Mouse (Mus musculus): ENCODE measurements around the gene Cacna1a. TPM values are rescaled to one million over a fixed set of nuclear protein-coding genes. Genes with fewer than 3 reads are reported as not detected.

The Cacna1a gene
- polyA plus RNA-seq, 1 experiment from 2014 or later: 6.6 TPM

DNA sequence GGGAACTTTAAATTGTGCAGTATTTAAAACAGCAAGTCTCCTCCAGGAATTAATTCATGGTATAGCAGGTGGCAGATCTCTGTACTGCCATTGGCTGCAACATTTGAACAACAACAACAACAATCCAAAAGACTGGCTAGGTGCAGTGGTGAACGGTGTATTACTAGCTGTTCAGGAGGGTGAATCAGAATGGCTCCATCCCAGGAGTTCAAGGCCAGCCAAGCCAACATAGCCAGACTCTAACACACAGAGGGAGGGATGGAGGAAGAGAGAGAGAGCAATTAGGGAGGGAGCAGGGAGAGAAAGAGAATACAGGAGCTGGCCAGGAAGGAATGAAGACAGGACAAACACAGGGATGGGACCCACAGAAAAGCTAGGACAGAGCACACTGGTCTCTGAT is 38.7 kb upstream of the Cacna1a start:
- H3K4me1 ChIP-seq (replicated peaks; ENCODE audit: insufficient read depth, low read length): no peaks in the 10 kb centered on the region
- H3K27me3 ChIP-seq (ENCODE audit: insufficient read depth, low read length): no peaks in the 10 kb centered on the region
- DNase-seq (ENCODE audit: low spot score): no peak
- H3K4me2 ChIP-seq (ENCODE audit: low read length): no peak overlapping the region
- 68% methylated on average over 1 of the region's 1 CpGs for WGBS
- ATAC-seq (replicated peaks; ENCODE audit: low FRiP score, low read depth): no peak
- no peak overlapping the region for H3K27ac ChIP-seq
- no peaks in the 10 kb centered on the region for H3K9me3 ChIP-seq (replicated peaks; ENCODE audit: low read length)
- no peaks in the 10 kb centered on the region for H3K36me3 ChIP-seq (ENCODE audit: insufficient read depth, low read length)
- no peak overlapping the region for H3K4me3 ChIP-seq (replicated peaks; ENCODE audit: low read depth, low read length)
- no peak for TF ChIP-seq CTCF (IDR thresholded peaks at IDR 0.05; ENCODE audit: low read depth)
- no peak overlapping the region for H3K9ac ChIP-seq (ENCODE audit: low read depth, low read length)

DNA sequence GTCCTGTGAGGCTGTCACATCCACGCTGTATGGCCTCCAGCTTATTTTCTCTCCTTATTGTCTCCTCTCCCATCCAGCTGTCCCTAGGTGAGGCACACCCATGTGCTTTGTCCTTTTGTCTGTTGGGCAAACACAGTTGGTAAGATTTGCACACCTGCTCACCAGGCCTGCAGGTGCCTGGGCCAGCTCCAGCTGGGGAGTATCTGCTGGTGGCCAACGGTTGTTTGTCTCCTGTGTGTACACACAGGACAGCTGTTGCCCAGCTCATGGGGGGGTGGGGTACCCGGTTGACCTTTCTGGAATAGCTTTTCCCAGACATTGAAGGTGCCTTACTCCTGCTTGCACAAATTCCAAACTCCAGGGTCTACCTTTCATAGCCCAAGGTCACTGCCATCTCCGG is 37.3 kb upstream of the Cacna1a start:
- no peaks in the 10 kb centered on the region for H3K27me3 ChIP-seq (ENCODE audit: insufficient read depth, low read length)
- H3K4me2 ChIP-seq (ENCODE audit: low read length): no peak overlapping the region
- no peaks in the 10 kb centered on the region for H3K4me1 ChIP-seq (replicated peaks; ENCODE audit: insufficient read depth, low read length)
- DNase-seq (ENCODE audit: low spot score) (no peak), ATAC-seq (replicated peaks; ENCODE audit: low FRiP score, low read depth) (no peak)
- no peak for TF ChIP-seq CTCF (IDR thresholded peaks at IDR 0.05; ENCODE audit: low read depth)
- no peaks in the 10 kb centered on the region for H3K36me3 ChIP-seq (ENCODE audit: insufficient read depth, low read length)
- H3K27ac ChIP-seq: no peak overlapping the region
- WGBS: 64% methylated on average over 4 of the region's 4 CpGs
- H3K9ac ChIP-seq (ENCODE audit: low read depth, low read length): no peak overlapping the region
- H3K9me3 ChIP-seq (replicated peaks; ENCODE audit: low read length): no peaks in the 10 kb centered on the region
- H3K4me3 ChIP-seq (replicated peaks; ENCODE audit: low read depth, low read length): no peak overlapping the region

DNA sequence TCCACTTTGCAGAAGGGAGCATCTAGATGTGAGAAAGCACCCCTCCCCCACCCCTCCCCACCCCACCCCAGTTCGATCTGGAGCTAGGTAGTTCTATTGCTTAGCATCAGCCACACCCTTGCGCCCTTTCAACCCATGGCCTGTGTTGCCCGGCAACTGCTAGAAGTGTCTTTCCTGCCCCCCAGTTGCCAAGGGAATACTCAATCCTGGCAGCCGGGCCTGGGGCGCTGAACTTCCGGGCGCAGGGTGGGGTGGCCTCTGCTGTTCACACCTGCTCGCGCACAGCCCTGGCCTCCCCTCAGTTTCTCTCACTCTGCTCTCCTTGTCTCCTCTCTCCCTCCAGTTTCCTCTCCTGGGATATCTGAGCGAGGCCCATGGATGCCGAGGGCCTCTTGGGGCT is 31.8 kb upstream of the Cacna1a start:
- Histone ChIP-seq H3K27me3 (ENCODE audit: insufficient read depth, low read length) (no peaks in the 10 kb centered on the region; the same call in 1 of the 2 replicates), H3K27ac (no peak overlapping the region), H3K4me3 (replicated peaks; ENCODE audit: low read depth, low read length) (no peak overlapping the region), H3K4me1 (replicated peaks; ENCODE audit: insufficient read depth, low read length) (no peaks in the 10 kb centered on the region), H3K9ac (ENCODE audit: low read depth, low read length) (no peak overlapping the region), H3K36me3 (ENCODE audit: insufficient read depth, low read length) (no peaks in the 10 kb centered on the region), H3K4me2 (ENCODE audit: low read length) (no peak overlapping the region), H3K9me3 (replicated peaks; ENCODE audit: low read length) (no peaks in the 10 kb centered on the region)
- TF ChIP-seq CTCF (IDR thresholded peaks at IDR 0.05; ENCODE audit: low read depth): no peak
- no peak for ATAC-seq (replicated peaks; ENCODE audit: low FRiP score, low read depth)
- 56% methylated on average over 11 of the region's 11 CpGs for WGBS
- DNase-seq (ENCODE audit: low spot score): no peak

DNA sequence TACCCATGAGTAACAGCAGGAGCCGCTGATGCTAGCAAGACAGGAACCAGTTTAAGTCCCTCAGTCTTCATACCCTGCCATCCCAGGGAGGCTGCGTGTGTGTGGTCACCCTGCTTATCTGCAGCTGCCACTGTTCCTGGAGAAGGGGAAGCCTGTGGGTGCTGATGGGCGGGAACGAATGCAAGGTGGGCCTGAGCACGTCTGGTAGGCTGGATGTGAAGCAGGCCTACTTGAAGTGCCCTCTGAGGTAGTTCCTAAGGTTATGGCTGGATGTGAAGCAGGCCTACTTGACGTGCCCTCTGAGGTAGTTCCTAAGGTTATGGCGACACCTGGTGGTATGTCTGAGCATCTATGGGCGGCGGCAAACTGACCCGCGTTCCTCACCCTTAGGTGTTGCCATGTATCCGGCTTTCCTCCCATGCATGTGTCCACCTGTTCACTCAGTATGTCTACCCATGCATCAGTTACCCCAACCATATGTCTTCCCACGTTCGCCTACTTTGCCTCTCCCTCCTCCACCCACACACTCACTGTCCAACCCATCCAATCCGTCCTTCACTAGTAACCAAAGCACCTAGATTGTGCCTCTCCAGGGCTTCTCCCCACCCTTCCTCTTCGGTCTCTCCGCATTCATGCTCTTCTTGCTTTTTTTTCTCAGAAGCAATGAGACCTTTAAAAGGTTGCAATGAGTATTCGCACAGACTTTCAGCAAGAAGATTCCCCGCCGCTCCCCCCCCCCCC is 30.4 kb upstream of the Cacna1a start:
- H3K4me2 ChIP-seq (ENCODE audit: low read length): no peak overlapping the region

DNA sequence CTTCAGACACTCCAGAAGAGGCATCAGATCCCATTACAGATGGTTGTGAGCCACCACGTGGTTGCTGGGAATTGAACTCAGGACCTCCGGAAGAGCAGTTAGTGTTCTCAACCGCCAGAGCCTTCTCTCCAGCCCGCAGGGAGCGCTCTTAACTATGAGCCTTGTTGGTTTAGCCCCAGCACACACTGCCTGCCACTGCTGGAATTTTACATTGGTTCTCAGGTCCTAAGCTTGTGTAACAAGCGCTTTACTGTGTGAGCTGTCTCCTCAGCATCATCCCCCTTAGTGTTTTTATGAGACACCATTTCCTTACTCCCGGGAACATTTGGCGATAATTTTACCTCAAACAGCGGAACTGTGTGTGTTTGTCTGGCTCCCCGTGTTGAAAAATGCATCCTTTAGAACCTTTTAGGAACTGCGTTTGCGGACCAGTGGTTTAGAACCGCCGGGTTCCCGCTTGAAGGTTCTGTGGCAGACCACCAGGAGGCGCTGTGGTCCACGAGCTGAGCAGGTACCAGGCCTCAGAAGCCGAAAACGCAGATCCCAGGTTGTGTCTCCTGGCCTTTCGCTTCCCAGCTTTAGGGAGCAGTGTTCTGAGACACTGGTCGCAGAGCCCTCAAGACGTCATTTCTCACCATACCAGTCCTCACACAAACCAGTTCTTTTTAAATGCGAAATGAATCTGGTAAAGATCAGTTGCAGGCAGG is 24.7 kb upstream of the Cacna1a start:
- Histone ChIP-seq H3K9ac (ENCODE audit: low read depth, low read length) (no peak overlapping the region), H3K36me3 (ENCODE audit: insufficient read depth, low read length) (no peaks in the 10 kb centered on the region), H3K27me3 (ENCODE audit: insufficient read depth, low read length) (no peaks in the 10 kb centered on the region; the same call in 1 of the 2 replicates), H3K4me1 (replicated peaks; ENCODE audit: insufficient read depth, low read length) (no peaks in the 10 kb centered on the region), H3K4me2 (ENCODE audit: low read length) (no peak overlapping the region), H3K4me3 (replicated peaks; ENCODE audit: low read depth, low read length) (no peak overlapping the region), H3K27ac (no peak overlapping the region), H3K9me3 (replicated peaks; ENCODE audit: low read length) (no peaks in the 10 kb centered on the region)
- no peak for ATAC-seq (replicated peaks; ENCODE audit: low FRiP score, low read depth)
- WGBS: 12% methylated on average over 23 of the region's 23 CpGs
- peak; percentile 96 for TF ChIP-seq CTCF (IDR thresholded peaks at IDR 0.05; ENCODE audit: low read depth)
- DNase-seq (ENCODE audit: low spot score): peak; percentile 83

More for the DNA sequence above, 30.4 kb upstream of the Cacna1a start:
- Histone ChIP-seq H3K27me3 (ENCODE audit: insufficient read depth, low read length) (no peaks in the 10 kb centered on the region; the same call in 1 of the 2 replicates), H3K36me3 (ENCODE audit: insufficient read depth, low read length) (no peaks in the 10 kb centered on the region), H3K4me1 (replicated peaks; ENCODE audit: insufficient read depth, low read length) (no peaks in the 10 kb centered on the region), H3K27ac (no peak overlapping the region), H3K4me3 (replicated peaks; ENCODE audit: low read depth, low read length) (no peak overlapping the region), H3K9me3 (replicated peaks; ENCODE audit: low read length) (no peaks in the 10 kb centered on the region), H3K9ac (ENCODE audit: low read depth, low read length) (no peak overlapping the region)
- WGBS: 24% methylated on average over 20 of the region's 20 CpGs
- ATAC-seq (replicated peaks; ENCODE audit: low FRiP score, low read depth): peak; percentile 33; the same call in 1 of the 2 replicates
- DNase-seq (ENCODE audit: low spot score): peak; percentile 93
- peak; percentile 96 for TF ChIP-seq CTCF (IDR thresholded peaks at IDR 0.05; ENCODE audit: low read depth)

DNA sequence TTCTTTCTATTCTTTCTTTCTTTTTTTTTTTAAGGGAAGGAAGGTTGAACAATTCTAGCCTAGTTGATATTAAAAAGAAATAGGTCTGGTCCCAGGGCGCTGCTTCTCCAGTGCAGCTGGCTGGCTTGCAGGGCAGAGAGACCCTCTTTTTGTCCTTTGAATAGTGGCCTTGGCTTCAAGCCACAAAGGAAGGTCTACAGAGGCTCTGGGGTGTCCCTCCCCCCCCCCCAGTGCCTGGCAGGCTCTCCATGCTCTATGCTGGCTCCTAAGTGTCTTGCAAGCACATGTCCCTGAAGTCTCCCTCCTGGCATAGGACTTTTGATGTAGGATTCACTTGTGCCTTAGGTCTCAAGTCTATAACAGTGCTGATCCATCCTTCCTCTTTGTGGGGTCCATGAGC is 23.0 kb upstream of the Cacna1a start:
- Histone ChIP-seq H3K4me2 (ENCODE audit: low read length) (no peak overlapping the region), H3K27me3 (ENCODE audit: insufficient read depth, low read length) (no peaks in the 10 kb centered on the region; the same call in 1 of the 2 replicates), H3K27ac (no peak overlapping the region), H3K36me3 (ENCODE audit: insufficient read depth, low read length) (no peaks in the 10 kb centered on the region), H3K4me1 (replicated peaks; ENCODE audit: insufficient read depth, low read length) (no peaks in the 10 kb centered on the region), H3K9ac (ENCODE audit: low read depth, low read length) (no peak overlapping the region), H3K4me3 (replicated peaks; ENCODE audit: low read depth, low read length) (no peak overlapping the region), H3K9me3 (replicated peaks; ENCODE audit: low read length) (no peaks in the 10 kb centered on the region)
- ATAC-seq (replicated peaks; ENCODE audit: low FRiP score, low read depth): no peak
- no peak for DNase-seq (ENCODE audit: low spot score)
- WGBS: 95% methylated on average over 1 of the region's 1 CpGs
- no peak for TF ChIP-seq CTCF (IDR thresholded peaks at IDR 0.05; ENCODE audit: low read depth)
